Mouse (Mus musculus) fibroblast of lung, adult 2 months (primary cell): ENCODE measurements around the gene Ndel1.

Experiments used
- DNase-seq: peaks from one replicate; pipeline ENCODE4 v3.0.0-alpha.2; 2011; ENCODE audit warnings: low read depth

Gene Ndel1

DNA sequence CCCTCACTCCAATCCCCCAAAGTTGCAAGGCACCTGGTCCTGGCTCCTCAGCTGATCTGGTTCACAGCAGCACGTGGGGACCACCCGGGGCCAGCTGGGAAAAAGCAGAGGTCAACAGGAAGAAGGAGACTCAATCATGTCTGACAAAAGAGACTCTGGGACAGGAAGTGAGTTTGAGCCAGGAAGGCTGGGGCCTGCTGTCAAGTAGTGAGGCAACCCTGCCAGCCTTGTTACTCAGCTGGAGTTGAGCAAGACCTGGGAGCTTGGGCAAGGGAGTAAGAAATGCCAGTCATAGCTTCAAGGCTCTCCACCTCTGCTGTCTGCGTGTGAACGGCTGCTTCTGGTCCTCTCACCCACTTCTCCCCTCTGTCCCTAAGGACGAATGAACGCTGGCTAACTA, at the start of gene Ndel1:
Ndel1 (minus strand) TSS at position 111 of the 400 bp plus-strand sequence.
- DNase-seq, result peak; percentile 92

DNA sequence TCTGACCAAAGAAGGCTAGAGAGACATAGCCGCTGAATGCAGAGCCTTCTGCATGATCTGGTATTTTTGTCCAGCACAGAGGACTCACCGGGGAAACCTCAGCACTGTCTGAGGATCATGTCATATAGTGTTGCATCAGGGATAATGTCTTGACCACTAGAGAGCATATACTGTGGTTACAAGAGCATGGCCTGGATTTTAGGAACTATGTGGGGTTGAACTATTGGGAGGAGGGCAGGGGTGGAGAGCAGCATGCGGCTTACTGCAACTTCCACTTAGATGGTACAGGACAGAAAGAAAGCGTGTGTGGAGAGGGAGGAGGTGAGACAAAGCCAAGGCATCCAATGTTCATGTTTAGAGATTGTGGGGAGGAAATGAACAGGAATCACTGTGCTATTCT, 42.9 kb upstream of the Ndel1 start:
- DNase-seq, result no peak

DNA sequence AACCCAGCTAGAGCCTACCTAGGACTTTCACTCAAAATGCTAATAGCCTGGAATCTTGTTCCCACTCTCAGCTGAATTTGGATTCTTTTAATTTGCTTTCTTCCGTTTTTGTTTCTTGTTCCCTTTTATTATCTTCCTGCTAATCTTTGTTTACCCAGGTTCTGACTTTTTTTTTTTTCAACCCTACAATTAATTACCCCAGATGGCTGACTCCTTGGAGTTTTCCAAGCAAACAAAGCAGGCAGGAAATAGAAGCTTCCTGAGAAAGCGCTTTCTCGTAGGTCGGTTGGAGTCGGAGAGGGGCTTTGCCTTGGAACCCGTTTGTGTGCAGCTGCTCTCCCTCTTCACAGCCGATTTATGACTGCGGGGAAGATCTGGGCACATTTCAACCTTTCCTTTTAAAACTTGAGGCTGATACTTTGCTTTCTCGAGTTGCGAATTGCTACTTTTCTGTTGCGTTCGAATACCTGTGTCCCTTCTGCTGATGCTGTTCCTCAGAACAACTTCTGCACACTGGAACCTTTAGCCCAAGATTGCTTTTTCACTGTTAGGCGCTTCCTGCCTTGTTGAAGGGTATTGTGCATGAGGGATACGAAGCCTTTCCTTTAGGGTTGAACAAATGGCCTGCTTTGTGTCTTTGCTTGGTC, 40.0 kb upstream of the Ndel1 start:
- no peak for DNase-seq

DNA sequence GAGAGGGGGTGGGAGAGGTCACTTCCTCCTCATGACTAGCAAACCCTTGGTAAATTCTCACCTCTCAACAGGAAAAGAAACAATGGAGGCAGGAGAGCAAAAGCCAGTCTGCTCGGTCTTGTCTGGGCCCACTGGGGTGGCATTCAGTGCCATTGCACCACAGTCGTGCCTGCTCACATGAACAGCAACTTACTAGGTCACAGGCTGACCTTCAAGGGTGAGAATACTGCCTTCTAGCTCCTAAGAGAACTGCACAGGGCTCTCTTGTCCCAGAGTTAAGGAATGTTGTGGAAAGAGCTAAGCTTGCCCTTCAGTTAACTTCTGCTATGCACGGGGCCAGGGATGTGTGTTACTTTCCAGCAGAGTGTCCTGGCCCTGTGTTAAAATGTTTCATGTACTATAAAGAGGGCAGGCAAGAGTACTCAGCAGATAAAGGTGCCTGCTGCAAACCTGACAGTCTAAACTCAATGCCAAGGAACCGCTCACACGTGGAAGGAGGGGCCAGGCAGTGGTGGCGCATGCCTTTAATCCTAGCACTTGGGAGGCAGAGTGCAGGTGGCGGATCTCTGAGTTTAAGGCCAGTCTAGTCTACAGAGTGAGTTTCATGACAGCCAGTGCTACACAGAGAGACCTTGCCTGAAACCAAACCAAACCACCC, 37.3 kb upstream of the Ndel1 start:
- no peak for DNase-seq

DNA sequence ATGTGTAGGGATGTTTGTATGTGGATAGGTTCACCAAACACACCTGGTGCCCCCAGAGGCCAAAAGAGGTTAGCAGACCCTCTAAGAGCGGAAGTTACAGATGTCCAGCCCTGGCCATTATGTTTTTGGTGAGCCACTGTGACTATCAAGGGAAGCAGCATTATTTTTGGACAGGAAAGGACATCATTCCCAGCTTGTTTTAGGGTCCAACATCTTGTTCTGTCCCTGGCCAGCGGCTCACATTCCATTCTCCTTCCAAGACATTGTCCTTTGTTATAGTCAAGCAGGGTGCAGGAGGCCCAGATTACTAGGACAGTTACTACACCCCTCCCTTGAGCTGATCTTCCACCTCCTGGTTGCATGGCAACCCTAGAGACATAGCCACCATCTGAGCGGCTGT, 35.6 kb upstream of the Ndel1 start:
- no peak for DNase-seq

DNA sequence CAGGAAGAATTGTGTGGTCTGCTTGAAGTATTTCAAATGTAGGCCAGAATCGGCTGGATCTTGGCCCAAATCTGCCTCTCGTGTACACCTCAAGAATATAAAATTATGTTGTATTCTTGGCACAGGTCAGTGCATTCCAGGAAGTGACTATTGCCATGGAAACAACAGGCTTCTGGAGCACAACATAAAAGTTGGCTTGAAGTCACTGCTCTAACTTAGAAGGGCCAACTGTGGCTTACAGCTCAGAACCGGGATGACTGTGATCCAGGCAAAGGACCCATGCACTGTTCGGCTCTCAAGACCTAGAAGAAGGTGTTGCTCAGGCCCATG, 34.8 kb upstream of the Ndel1 start:
- peak; percentile 36 for DNase-seq

DNA sequence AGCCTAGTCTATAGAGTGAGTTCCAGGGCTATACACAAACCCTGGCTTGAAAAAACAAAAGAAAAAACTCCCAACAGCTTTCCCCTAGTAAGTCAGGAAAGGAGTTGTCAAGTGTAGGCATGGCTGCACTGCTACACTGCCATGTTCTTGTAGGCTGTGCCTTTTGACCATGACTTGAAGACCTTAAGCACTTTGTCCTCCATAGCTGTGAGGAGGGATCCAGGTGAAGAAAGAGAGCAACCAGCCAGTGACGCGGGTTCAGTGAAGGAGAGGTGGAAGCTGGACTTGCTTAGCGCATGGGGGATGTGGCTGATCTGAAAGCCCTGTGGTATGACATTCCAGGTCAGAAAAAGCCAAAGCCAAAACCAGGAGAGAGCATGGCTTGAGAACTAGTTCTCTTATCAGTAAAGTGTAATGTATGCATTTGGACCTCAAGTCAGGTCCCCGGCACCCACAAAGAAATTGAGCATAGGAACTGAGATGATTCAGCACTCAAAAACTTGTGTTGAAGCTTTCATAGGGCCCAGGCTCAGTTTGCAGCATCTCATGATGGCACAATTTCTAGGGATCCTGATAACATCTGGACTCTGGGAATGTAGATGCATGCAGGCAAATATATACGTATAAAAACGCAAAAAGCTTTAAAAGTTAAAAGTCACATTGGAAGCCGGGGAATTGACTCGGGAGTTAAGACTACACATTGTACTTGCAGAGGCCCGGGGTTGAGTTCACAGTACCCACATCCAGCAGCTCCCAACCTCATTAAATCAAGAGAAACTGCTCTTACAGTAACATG, 34.2 kb upstream of the Ndel1 start:
- DNase-seq, result no peak

DNA sequence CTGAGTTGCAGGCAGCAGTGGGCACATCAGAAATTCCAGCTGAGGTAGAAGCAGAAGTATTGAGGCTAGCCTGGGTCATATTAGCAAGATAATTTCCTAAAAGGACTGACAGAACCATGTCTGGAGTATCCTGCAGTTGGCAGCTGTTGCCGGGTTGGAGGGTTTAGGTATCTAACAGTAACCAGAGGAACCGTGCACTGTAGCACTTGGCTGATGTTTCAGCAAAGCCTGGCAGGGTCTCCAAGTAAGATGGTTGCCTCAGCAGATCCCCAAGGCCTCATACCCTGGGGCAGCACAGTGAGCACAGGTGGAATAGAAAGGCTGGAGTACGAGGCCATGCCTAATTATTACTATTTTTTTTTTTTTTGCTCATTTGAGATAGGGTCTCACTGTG, 33.5 kb upstream of the Ndel1 start:
- no peak for DNase-seq

DNA sequence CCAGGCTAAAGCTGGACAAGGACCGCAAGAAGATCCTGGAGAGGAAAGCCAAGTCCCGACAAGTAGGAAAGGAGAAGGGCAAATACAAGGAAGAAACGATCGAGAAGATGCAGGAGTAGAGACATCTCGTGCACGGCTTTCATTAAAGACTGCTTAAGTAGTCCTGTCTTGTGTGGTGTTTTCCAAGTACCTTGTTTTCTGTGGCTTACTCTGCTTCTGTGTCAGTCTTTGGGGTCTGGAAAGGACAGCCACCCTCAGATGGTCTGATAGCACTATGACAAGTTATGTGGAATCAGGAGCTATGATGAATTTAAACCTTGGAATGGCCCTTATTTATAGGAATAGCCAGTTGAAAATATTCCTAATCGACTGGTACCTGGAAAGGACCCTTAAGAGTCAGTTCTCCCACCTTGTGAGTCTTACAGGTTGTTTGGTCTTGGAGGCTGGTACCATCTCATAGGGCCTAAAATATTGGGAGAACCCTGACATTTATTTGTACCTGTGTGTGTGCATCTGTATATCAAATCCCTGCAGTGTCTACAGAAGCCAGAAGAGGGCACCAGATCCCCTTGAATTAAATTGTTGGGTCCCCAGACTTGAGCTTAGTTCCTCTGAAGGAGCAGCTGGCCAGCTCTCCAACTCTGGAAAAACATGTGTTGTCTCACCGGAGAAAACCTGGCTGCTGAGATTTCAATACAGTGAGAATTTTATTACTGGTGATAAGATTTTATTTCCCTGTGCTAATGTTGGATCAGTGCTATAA, 32.9 kb upstream of the Ndel1 start:
- peak; percentile 55 for DNase-seq

DNA sequence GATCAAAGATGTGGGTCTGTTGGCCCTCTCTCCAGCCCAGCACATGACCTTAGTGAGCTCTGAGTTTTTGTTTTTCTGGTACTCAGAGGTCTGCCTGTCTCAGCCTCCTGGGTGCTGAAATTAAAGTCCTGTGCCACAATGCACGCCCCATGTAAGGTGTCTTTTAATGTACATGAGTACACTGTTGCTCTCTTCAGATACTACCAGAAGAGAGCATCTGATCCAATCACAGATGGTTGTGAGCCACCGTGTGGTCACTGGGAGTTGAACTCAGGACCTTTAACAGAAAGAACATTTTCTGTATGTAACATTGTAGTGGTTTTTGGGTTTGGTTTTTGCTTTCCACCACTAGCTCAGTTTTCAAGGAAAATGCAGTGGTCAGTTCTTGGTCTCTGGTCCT, 32.1 kb upstream of the Ndel1 start:
- no peak for DNase-seq

DNA sequence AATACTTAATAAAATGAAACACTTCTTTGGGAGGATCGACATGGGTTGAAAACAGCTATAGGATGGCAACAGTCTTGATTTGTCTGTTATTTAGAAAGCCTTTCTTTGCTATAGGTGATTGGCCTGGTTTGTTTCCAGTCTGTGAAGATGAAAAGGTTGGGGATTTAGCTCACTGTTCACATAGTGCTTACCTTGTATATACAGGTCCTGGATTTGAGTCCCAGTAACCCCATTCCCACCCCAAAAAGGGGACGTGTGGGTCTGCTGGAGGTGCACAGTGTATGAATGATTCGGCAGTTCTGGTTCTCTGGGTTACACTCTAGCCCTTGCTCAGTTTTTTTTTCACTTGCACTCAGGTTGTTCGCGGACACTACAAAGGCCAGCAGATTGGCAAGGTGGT, 31.2 kb upstream of the Ndel1 start:
- DNase-seq, result no peak

DNA sequence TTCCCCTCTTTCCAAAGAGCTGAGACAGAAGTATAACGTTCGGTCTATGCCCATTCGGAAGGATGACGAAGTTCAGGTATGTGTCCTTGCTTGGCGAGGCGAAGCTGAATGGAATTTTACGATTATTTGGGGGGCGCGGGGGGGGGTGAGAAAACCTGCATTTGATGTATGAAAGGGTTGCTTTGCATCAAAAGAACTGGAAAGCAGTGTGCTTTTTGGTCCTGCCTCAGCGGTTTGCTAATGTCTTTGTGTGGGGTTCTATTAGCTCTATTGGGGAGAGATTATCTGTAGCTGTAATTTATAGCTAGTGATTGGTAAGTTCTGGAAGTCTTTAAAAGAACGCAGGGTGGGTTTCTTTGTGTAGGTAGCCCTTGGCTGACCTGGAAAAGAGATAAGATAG, 30.7 kb upstream of the Ndel1 start:
- no peak for DNase-seq

DNA sequence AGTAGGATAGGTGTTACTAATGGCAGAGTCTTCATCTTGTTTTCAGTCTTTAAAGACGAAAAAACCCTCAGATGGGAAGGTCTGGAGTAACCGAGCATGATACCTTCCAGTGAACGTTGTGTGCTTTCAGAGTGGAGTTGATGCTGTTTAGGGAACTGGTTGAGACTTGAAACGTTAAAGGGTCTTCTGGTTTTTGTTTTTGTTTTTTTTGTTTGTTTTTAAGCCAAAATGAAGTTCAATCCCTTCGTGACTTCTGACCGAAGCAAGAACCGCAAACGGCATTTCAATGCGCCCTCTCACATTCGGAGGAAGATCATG, 30.3 kb upstream of the Ndel1 start:
- DNase-seq, result no peak

DNA sequence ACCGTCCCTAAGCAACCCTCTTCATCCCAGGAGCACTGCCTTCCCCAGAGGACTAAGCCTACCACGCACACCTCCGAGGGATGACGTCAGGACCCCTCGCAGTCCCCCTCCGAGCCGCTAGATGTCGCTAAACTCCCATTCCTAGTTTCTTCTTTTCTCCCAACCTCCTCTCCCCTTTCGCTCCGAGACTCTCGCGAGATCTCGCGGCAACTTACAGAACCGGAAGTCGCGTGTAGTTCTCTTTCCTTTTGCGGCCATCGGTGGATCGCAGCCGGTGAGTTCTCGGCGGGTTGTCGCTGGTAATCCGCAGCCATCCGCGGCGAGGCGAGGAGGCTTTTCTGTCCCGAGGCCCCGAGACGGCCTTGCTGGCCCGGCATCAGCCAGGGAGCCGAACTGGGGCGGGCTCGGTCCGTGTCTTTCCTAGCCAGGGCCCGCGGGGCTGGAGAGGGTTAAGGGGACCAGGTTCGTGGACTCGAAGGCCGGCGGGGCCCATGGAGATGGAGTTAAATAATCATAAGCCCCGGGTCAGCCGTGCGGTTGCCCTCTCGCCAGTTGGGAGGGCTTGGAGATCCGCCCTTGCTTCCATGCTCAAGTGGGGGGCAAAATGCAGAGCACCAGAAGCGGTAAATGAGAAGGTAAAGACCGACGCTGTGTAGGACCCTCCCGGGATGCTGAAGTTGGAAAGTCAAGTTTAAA, 29.8 kb upstream of the Ndel1 start, which contains the start of gene Rpl26:
Rpl26 (plus strand) TSS at position 233 of the 696 bp plus-strand sequence.
- peak; percentile 95 for DNase-seq

DNA sequence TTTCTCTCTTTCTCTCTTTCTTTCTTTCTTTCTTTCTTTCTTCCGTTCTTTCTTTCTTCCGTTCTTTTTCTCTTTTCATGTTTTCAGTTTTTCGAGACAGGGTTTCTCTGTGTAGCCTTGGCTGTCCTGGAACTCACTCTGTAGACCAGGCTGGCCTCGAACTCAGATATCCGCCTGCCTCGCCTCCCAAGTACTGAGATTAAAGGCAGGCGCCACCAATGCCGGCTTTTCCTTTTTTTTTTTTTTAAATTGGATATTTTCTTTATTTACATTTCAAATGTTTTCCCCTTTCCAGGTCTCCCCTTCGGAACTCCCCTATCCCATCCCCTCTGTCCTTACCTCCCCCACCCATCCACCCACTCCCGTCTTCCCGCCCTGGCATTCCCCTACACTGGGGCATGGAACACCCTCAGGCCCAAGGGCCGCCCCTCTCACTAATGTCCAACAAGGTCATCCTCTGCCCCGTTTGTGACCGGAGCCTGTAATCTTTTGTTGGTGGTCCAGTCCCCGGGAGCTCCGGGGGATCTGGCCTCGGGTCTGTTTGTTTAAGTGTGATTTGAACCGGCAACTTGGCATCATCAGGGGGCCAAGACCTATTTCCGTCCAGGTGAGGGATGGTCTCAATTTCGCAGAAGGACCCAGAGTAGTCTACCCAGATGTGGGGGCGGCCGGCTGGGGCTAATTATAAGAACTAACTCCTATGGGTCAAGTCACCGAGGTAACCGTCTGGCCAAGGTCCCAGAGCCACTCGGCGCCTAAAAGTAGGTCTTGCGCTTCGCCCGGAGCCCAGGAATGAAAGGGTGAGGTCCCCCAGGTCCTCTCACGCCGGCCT, 29.1 kb upstream of the Ndel1 start:
- no peak for DNase-seq

DNA sequence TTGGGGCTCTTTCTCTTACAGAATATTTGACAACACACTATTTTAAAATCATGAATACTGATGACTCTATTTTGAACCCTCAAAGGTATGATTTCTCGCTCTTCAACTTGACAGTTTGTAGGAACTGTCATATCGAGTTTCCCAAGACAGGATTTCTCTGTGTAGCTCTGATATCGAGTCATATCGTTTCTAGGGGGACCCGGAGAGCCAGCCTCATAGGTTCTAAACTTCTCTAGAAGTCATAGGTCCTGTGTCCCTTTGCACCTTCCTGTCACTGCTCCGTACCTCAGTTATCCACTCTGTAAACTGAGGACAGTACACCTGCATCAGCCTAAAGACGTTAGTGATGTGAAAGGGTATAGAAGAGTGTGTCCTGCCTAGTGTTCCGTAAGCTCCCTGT, 28.2 kb upstream of the Ndel1 start:
- no peak for DNase-seq

DNA sequence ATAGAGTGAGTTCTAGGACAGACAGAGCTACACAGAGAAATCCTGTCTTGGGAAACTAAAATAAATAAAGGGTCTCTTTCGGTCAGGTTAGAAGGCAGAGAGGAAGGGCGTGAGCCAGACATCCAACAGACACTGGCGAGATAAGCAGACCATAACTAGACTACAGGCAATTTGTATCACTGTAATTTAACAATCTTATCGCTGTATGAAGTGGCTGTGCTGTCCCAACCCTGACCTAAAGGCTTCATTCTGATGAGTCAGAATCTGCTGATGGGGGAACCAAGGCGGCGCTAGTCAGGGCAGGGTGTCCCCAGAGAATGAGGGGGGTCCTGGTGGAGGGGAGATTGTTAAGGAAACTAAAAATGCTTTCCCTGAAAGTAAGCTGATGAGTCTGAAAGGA, 27.1 kb upstream of the Ndel1 start:
- no peak for DNase-seq

DNA sequence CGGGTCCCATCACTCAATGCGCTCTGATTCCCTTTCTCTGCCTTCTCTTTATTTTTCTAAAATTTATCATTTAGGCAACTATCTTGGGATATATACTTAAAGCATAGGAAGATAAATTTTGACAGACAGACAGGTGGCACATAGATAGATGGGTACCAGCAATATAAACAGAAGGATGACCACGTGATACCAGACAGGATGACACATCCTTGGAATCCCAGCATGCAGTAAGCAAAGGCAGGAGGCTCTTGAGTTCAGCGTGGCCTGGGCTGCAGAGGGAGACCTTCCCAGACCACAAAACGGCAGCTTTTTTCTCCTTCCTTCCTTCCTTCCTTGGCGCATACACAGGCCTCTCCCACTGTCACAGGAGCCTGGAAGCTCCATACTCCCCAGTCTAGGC, 26.2 kb upstream of the Ndel1 start:
- DNase-seq, result no peak

DNA sequence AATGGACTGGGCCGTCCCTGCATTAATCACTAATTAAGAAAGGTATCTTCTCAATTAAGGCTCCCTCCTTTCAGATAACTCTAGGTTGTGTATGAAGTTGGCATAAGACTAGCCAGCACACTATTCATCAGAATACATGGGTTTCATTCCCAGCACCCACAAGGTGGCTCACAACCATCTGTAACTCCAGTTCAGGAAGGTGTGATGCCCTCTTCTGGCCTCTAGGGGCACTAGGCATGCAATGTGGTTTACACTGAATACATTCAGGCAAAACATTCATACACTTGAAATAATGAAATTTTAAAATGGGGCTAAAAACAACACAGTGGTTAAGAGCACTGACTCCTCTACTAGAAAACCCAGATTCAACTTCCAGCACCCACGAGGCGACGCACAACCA, 25.5 kb upstream of the Ndel1 start:
- no peak for DNase-seq

DNA sequence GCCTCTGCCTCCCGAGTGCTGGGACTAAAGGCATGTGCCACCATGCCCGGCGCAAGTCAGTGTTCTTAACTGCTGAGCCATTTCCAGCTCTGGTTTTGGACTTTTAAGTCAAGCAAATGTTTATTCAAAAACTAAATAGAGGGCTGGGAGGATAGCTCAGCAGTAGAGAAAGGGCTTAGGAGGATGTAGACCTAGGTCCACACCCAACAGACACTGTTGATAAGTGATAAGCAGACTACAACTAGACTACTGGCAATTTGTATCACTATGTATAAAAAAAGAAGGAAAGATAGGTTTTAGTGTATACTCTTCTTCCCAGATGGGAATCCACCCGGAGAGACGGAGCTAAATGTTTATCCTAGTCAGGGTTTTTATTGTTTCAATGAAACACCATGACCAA, 24.6 kb upstream of the Ndel1 start:
- no peak for DNase-seq

DNA sequence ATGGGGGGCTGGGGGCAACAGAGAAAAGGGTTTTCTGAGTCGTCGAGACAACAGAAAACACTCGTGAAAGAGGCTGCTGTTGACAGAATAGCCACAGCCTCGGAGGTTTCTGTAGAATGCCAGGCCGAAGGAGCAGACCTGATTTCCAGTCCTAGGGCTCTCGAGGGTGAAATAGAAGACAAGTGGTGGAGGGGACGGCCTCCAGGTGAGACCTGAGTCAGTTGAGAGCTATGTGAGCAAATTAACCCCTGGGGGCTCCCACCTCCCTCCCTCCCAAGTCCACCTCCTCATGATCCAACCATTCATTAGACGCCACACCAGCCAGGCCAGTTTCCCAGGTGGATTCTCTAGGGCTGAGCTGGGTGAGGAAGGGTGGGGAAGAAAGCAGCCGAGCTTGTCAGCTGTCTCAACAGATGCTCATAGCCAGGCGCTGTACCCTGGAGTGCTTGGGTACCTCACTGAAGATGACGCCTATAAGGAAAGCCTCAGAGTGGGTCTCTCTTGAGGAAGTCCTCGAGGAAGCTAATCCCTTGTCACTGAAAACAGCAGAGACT, 22.3 kb upstream of the Ndel1 start:
- no peak for DNase-seq
